Mouse (Mus musculus) hindbrain, embryonic 16.5 days (tissue): ENCODE data around the gene Nrip1. TPM values are rescaled to one million over a fixed set of nuclear protein-coding genes. Genes with fewer than 3 reads are reported as not detected.

Experiments used
- ATAC-seq: fragments of 200-750 bp; cut with Nextera tagmentation; 2 replicates; pipeline ENCODE4 v1.8.0; 2017; ENCODE audit warnings: moderate TSS enrichment, moderate library complexity
- H3K27ac ChIP-seq: fragments of 300-500 bp; sonication (generic); 2 replicates; pipeline ENCODE4 v1.5.1; 2014; ENCODE audit warnings: low read depth, mild to moderate bottlenecking, control low read depth, low read length, moderate library complexity
- H3K27me3 ChIP-seq: fragments of 300-500 bp; sonication (generic); replicated peaks from 2 replicates; pipeline ENCODE4 v1.6.1; 2014; ENCODE audit warnings: low read length; ENCODE audit not compliant: control insufficient read depth, insufficient read depth
- H3K36me3 ChIP-seq: fragments of 300-500 bp; sonication (generic); 2 replicates; pipeline ENCODE4 v1.6.1; 2014; ENCODE audit warnings: mild to moderate bottlenecking, low read length, moderate library complexity, mixed read lengths; ENCODE audit not compliant: control insufficient read depth, insufficient read depth
- H3K4me1 ChIP-seq: fragments of 300-500 bp; sonication (generic); 2 replicates; pipeline ENCODE4 v1.6.1; 2014; ENCODE audit warnings: low read depth, low read length; ENCODE audit not compliant: control insufficient read depth, insufficient read depth
- H3K4me2 ChIP-seq: fragments of 300-500 bp; sonication (generic); 2 replicates; pipeline ENCODE4 v1.6.1; 2014; ENCODE audit warnings: mild to moderate bottlenecking, low read length, control low read depth, moderate library complexity
- H3K4me3 ChIP-seq: fragments of 300-500 bp; sonication (generic); 2 replicates; pipeline ENCODE4 v1.5.1; 2014; ENCODE audit warnings: mild to moderate bottlenecking, low read length, control low read depth, moderate library complexity
- H3K9ac ChIP-seq: fragments of 300-500 bp; sonication (generic); 2 replicates; pipeline ENCODE4 v1.6.1; 2014; ENCODE audit warnings: low read depth, mild to moderate bottlenecking, control low read depth, low read length, moderate library complexity
- H3K9me3 ChIP-seq: fragments of 300-500 bp; sonication (generic); 2 replicates; pipeline ENCODE4 v1.6.1; 2014; ENCODE audit warnings: mild to moderate bottlenecking, low read length, moderate library complexity; ENCODE audit not compliant: control insufficient read depth
- WGBS: fragments of 180-500 bp; shearing (Covaris S2); extraction: QIAGEN DNeasy Blood & Tissue Kit; methylation state at CpG from one replicate; pipeline ENCODE4 v1.1.7; 2014; 5-methylcytosine and 5-hydroxymethylcytosine counted together
- polyA plus RNA-seq: library from polyadenylated mRNA; unstranded; fragments of >200 nt; fragmentation: Nextera tagmentation; extraction: Ambion mirVana; gene quantifications from 2 replicates; pipeline ENCODE4 v1.2.1, GENCODE M21; 2015

Gene Nrip1
- polyA plus RNA-seq, 1 experiment from 2014 or later: 29.0 TPM

- Histone ChIP-seq H3K4me2 (no peak overlapping the region), H3K4me1 (no peaks in the 10 kb centered on the region), H3K9ac (no peak overlapping the region), H3K27me3 (no peaks in the 10 kb centered on the region), H3K4me3 (no peak overlapping the region), H3K9me3 (no peaks in the 10 kb centered on the region), H3K36me3 (no peaks in the 10 kb centered on the region), H3K27ac (no peak overlapping the region)
- no peak for ATAC-seq
- WGBS: 88% methylated on average over 12 of the region's 12 CpGs
These were observed 16.5 kb downstream of the Nrip1 start for GRCm38 (mm10) chr16:76357155-76357554.

DNA sequence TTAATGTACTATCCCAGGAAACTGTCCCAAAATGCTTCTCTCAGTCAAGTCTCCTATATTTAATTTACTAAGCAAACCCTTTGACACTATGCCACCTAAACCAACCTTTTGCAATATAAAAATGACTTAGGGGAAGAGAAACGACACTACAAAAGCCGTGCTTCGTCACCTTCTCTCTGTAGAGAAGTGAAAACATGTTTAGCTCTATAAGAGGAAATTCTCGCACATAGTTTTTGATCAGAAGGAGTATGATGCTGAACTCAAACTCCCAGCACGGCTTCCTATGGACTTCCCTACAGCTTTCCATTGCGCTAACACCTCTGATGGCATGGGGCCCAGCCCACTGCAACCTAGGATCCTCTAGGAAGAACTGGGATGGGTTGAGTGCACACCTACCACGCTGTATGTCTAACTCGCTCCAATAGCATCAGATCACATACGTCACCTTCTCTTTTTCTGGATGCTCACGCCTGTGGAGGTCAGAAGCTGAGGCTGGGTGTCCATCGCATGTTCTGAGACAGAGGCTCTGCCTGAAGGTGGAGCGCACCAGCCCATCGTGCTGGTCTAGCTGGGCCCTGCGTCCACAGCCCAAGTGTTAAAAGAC, 17.6 kb downstream of the Nrip1 start:
- no peaks in the 10 kb centered on the region for H3K9me3 ChIP-seq
- H3K4me1 ChIP-seq: no peaks in the 10 kb centered on the region
- no peak overlapping the region for H3K9ac ChIP-seq
- H3K36me3 ChIP-seq: no peaks in the 10 kb centered on the region
- 96% methylated on average over 14 of the region's 14 CpGs for whole genome bisulfite sequencing
- H3K4me3 ChIP-seq: no peak overlapping the region
- H3K4me2 ChIP-seq: no peak overlapping the region
- no peaks in the 10 kb centered on the region for H3K27me3 ChIP-seq
- H3K27ac ChIP-seq: no peak overlapping the region
- no peak for ATAC-seq

- Histone ChIP-seq H3K4me2 (no peak overlapping the region), H3K27me3 (no peaks in the 10 kb centered on the region), H3K36me3 (no peaks in the 10 kb centered on the region), H3K9me3 (no peaks in the 10 kb centered on the region), H3K4me3 (no peak overlapping the region), H3K4me1 (no peaks in the 10 kb centered on the region), H3K9ac (no peak overlapping the region), H3K27ac (no peak overlapping the region)
- no peak for ATAC-seq
- 91% methylated on average over 5 of the region's 5 CpGs for WGBS
These were observed 18.4 kb downstream of the Nrip1 start for GRCm38 (mm10) chr16:76355267-76355666.

- H3K9ac ChIP-seq: no peak overlapping the region
- no peaks in the 10 kb centered on the region for H3K36me3 ChIP-seq
- ATAC-seq: no peak
- H3K27me3 ChIP-seq: no peaks in the 10 kb centered on the region
- H3K4me1 ChIP-seq: no peaks in the 10 kb centered on the region
- H3K4me2 ChIP-seq: no peak overlapping the region
- 76% methylated on average over 3 of the region's 3 CpGs for WGBS
- H3K9me3 ChIP-seq: no peaks in the 10 kb centered on the region
- no peak overlapping the region for H3K4me3 ChIP-seq
- no peak overlapping the region for H3K27ac ChIP-seq
These were observed 18.8 kb downstream of the Nrip1 start for GRCm38 (mm10) chr16:76354841-76355240.

DNA sequence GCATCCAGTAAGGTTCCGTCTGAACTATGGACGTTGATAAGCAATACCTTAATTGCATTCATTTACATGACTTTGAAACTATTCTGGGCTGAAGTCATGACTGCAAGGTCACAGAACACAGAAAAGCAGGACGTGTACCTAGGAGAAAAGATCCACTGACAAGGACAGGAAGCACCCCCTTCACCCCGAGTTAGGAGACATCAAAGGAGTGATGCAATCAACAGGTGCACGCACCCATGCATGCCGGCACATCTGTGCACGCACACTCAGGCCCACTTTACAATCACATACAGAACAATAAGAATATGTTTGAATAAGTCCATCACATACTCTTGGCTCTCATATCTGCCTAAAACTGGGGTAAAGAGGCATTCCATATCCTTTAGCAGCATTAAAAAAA, 19.3 kb downstream of the Nrip1 start:
- 0 out of 2 replicates have a peak, but pooled peaks cover 2% of the 10 kb centered on the region for H3K36me3 ChIP-seq
- H3K27me3 ChIP-seq: no peaks in the 10 kb centered on the region
- no peaks in the 10 kb centered on the region for H3K4me1 ChIP-seq
- H3K4me3 ChIP-seq: no peak overlapping the region
- H3K4me2 ChIP-seq: no peak overlapping the region
- H3K9me3 ChIP-seq: no peaks in the 10 kb centered on the region
- ATAC-seq: no peak
- no peak overlapping the region for H3K27ac ChIP-seq
- no peak overlapping the region for H3K9ac ChIP-seq
- 84% methylated on average over 7 of the region's 7 CpGs for WGBS

GRCm38 (mm10) chr16:76350922-76351321, 22.7 kb downstream of the Nrip1 start:
- ATAC-seq: no peak

DNA sequence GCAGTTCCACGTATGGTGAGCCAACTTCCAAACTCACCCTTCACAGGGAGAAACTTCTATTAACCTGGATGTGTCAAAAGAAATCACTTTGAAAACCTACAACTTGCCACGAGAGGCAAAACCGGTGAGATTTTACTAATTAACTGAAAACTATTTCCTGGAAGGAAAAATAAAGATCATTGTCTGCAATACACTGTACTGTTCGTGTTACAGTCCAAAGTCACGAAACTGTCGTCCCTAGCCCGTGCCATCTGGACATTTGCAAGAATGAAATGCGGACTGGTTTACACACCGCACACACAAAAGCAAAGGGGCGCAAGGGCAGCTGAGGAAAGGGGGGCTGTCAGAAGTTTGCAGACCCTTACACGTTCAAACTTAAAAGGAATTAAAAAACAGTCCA, 24.6 kb downstream of the Nrip1 start:
- no peak overlapping the region for H3K27ac ChIP-seq
- no peaks in the 10 kb centered on the region for H3K4me1 ChIP-seq
- no peak overlapping the region for H3K9ac ChIP-seq
- H3K4me3 ChIP-seq: no peak overlapping the region
- 81% methylated on average over 11 of the region's 11 CpGs for WGBS
- H3K36me3 ChIP-seq: 0 out of 2 replicates have a peak, but pooled peaks cover 2% of the 10 kb centered on the region
- H3K27me3 ChIP-seq: no peaks in the 10 kb centered on the region
- ATAC-seq: no peak
- no peaks in the 10 kb centered on the region for H3K9me3 ChIP-seq
- H3K4me2 ChIP-seq: no peak overlapping the region

More at GRCm38 (mm10) chr16:76350922-76351321, 22.7 kb downstream of the Nrip1 start:
- Histone ChIP-seq H3K36me3 (0 out of 2 replicates have a peak, but pooled peaks cover 2% of the 10 kb centered on the region), H3K9ac (no peak overlapping the region), H3K4me2 (no peak overlapping the region), H3K4me1 (no peaks in the 10 kb centered on the region), H3K27me3 (no peaks in the 10 kb centered on the region), H3K4me3 (no peak overlapping the region), H3K9me3 (no peaks in the 10 kb centered on the region), H3K27ac (no peak overlapping the region)
- 84% methylated on average over 8 of the region's 8 CpGs for WGBS

DNA sequence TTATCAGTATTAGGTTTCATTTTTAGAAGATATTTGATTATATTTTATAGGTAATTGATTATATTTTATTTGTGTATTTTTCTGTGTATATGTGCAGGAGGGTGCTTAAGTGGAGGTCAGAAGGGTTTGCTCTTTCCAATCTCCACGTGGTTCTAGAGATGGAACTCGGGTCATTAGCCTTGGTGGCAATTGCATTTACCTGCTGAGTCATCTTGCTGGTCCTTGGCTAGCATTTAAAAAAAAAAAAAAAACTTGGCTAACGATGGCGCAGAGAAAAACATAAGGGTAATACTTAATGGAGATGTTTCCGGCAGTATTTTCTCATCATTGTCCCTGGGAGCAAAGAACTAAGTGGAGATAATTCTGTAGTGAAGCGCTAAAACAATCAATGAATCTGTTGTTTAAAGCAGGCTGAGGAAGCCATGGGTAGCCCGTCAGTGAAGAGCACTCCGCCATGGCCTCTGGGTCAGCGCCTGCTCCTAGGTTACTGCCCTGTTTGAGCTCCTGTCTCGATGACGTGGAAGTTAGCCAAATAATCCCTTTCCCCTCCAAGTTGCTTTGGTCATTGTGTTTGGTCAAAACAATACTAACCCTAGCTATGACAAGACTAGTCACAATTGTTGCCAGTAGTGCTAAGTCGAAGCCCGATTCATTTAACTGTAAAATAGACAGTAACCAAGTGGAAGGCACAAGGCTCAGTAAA, 25.8 kb downstream of the Nrip1 start:
- H3K27ac ChIP-seq: no peak overlapping the region
- no peak overlapping the region for H3K4me2 ChIP-seq
- H3K4me1 ChIP-seq: no peaks in the 10 kb centered on the region
- no peak overlapping the region for H3K9ac ChIP-seq
- no peak overlapping the region for H3K4me3 ChIP-seq
- WGBS: 70% methylated on average over 13 of the region's 13 CpGs
- ATAC-seq: no peak; the same call in 1 of the 2 replicates
- H3K9me3 ChIP-seq: no peaks in the 10 kb centered on the region
- H3K36me3 ChIP-seq: 0 out of 2 replicates have a peak, but pooled peaks cover 2% of the 10 kb centered on the region
- no peaks in the 10 kb centered on the region for H3K27me3 ChIP-seq

DNA sequence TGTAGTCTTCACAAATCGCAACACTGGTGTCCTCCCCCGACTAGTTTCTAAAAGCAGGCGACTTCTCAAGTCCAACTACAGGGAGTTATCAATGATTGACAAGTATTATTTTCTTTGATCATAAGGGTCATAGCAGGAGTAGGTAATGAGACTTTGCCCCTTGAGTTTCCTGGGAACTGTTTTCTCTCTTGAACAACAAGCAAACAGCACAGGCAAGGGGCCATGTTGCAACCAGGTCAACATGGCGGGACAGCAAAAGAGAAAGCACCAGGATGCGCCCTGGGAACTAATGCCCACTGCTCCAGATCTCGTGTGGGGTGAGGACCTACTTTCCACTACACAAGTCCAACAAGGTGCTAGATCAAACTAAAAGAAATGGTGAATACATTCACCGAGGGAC, 27.3 kb downstream of the Nrip1 start:
- WGBS: 98% methylated on average over 7 of the region's 7 CpGs
- H3K4me1 ChIP-seq: no peaks in the 10 kb centered on the region
- no peaks in the 10 kb centered on the region for H3K27me3 ChIP-seq
- H3K36me3 ChIP-seq: 0 out of 2 replicates have a peak, but pooled peaks cover 2% of the 10 kb centered on the region
- no peak overlapping the region for H3K9ac ChIP-seq
- no peak for ATAC-seq
- no peak overlapping the region for H3K4me3 ChIP-seq
- no peak overlapping the region for H3K4me2 ChIP-seq
- H3K9me3 ChIP-seq: no peaks in the 10 kb centered on the region
- H3K27ac ChIP-seq: no peak overlapping the region
